Mouse (Mus musculus) thymus, adult 2 months (tissue): ENCODE measurements at regions not wholly inside any gene's neighbourhood (a gene's known extent, or its start where the extent isn't known, plus 50 kb on each side); places are given as distances from the start of the nearest gene placed in this dataset.

Source experiments
- CTCF ChIP-seq: fragments of 200-500 bp; IDR thresholded peaks from 2 replicates; pipeline ENCODE4 v1.5.1; 2012; ENCODE audit warnings: mild to moderate bottlenecking, control low read depth, low read length, moderate library complexity, borderline replicate concordance; ENCODE audit not compliant: control insufficient read depth, poor library complexity, insufficient read depth; ENCODE audit errors: extremely low read depth
- POLR2A ChIP-seq: fragments of 200-500 bp; IDR thresholded peaks from 2 replicates; pipeline ENCODE4 v1.6.1; 2012; ENCODE audit warnings: mild to moderate bottlenecking, low read length, control low read depth, moderate library complexity; ENCODE audit not compliant: control insufficient read depth, poor library complexity, insufficient read depth; ENCODE audit errors: extremely low read depth

DNA sequence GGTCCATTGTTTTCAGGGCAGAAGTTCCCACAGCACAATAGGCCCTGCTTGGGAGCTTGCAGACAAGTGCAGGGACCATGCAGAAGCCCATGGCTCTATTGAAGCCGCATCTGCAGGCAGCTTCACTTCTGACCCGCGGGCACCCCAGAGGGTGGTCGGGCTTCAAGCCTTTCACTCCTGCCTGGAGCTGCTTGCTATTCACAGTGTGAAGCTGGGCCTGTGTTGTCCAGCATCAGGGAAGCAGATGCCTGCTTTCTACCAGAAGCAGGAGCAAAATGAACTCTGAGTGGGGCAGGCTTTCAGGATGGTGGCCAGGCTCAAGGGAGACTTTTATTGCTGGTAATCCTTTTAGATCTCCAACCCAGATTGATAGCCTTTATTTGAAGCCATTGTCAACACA lies 180.2 kb upstream of the Arglu1 start:
- no peak for TF ChIP-seq CTCF
- no peak for TF ChIP-seq POLR2A
